Mouse (Mus musculus) ES-E14 (cell line): ENCODE data around the gene 6430550D23Rik. TPM values are rescaled to one million over a fixed set of nuclear protein-coding genes. Genes with fewer than 3 reads are reported as not detected.
A peak's percentile ranks its signal among the peaks of the same experiment; 100 is the strongest.

Experiments
- DNase-seq: peaks from one replicate; pipeline ENCODE4 v3.0.0-alpha.2; 2013; ENCODE audit warnings: low read depth, low spot score
- H3K27ac ChIP-seq: 2 replicates; pipeline ENCODE4 v1.5.1; 2012; ENCODE audit warnings: low read depth, mild to moderate bottlenecking, low read length, moderate library complexity, mixed read lengths; ENCODE audit not compliant: poor library complexity, insufficient read depth, severe bottlenecking
- H3K36me3 ChIP-seq: 2 replicates; pipeline ENCODE4 v1.6.1; 2012; ENCODE audit warnings: mild to moderate bottlenecking, low read length, moderate library complexity, mixed read lengths; ENCODE audit not compliant: control insufficient read depth, poor library complexity, insufficient read depth, severe bottlenecking
- H3K4me1 ChIP-seq, 2 experiments: fragments of 150-350 bp in 1 of 2; sonication (generic) in 1 of 2; 2 replicates each; pipeline ENCODE4 v1.6.1; 2012; ENCODE audit warnings: low read length in 2 of 2, mild to moderate bottlenecking in 1 of 2, mixed read lengths in 1 of 2; ENCODE audit not compliant: control insufficient read depth in 2 of 2, insufficient read depth in 2 of 2, poor library complexity in 1 of 2
- H3K4me3 ChIP-seq, 2 experiments: fragments of 150-350 bp in 1 of 2; sonication (generic) in 1 of 2; 2 replicates each; pipeline ENCODE4 v1.5.1; 2012; ENCODE audit warnings: low read length in 2 of 2, low read depth in 1 of 2, mild to moderate bottlenecking in 1 of 2, mixed read lengths in 1 of 2; ENCODE audit not compliant: insufficient read depth in 1 of 2, poor library complexity in 1 of 2, severe bottlenecking in 1 of 2
- H3K9ac ChIP-seq: 2 replicates; pipeline ENCODE4 v1.6.1; 2012; ENCODE audit warnings: low read depth, mild to moderate bottlenecking, low read length, mixed read lengths; ENCODE audit not compliant: poor library complexity, insufficient read depth, severe bottlenecking
- H3K9me3 ChIP-seq: fragments of 150-350 bp; sonication (generic); 2 replicates; pipeline ENCODE4 v1.6.1; 2012; ENCODE audit warnings: low read depth, mild to moderate bottlenecking, low read length; ENCODE audit not compliant: control insufficient read depth, insufficient read depth
- CHD2 ChIP-seq: IDR thresholded peaks from 2 replicates; pipeline ENCODE4 v1.6.1; 2014; ENCODE audit warnings: mild to moderate bottlenecking, low read depth, low read length, inconsistent platforms
- HCFC1 ChIP-seq: IDR thresholded peaks from 2 replicates; pipeline ENCODE4 v1.6.1; 2012; ENCODE audit warnings: low read length, inconsistent platforms, borderline replicate concordance; ENCODE audit not compliant: insufficient read depth
- MAFK ChIP-seq: IDR thresholded peaks from 2 replicates; pipeline ENCODE4 v1.6.1; 2014; ENCODE audit warnings: mild to moderate bottlenecking, low read depth, low read length, inconsistent platforms; ENCODE audit not compliant: insufficient read depth
- ZC3H11A ChIP-seq: IDR thresholded peaks from 2 replicates; pipeline ENCODE4 v1.6.1; 2012; ENCODE audit warnings: low read depth, mild to moderate bottlenecking, inconsistent platforms, low read length, borderline replicate concordance
- ZNF384 ChIP-seq: IDR thresholded peaks from 2 replicates; pipeline ENCODE4 v1.6.1; 2012; ENCODE audit warnings: low read depth, low read length, inconsistent platforms
- in situ Hi-C, 2 experiments: fragments of 600-800 bp; cut with MboI; formaldehyde crosslinking; loops; one replicate each; pipeline ENCODE4 v1.15.1; 2025; ENCODE audit warnings: low sequenced_read_pairs in 2 of 2, inconsistent platforms in 1 of 2; ENCODE audit not compliant: unreplicated experiment in 2 of 2
- total RNA-seq: library from RNA; depleted of rRNA; stranded (reverse); fragments of 300-350 nt; gene quantifications from 2 replicates; pipeline ENCODE4 v1.2.3, GENCODE M21; 2012

6430550D23Rik gene
- total RNA-seq, 1 experiment = 0.98 TPM

DNA sequence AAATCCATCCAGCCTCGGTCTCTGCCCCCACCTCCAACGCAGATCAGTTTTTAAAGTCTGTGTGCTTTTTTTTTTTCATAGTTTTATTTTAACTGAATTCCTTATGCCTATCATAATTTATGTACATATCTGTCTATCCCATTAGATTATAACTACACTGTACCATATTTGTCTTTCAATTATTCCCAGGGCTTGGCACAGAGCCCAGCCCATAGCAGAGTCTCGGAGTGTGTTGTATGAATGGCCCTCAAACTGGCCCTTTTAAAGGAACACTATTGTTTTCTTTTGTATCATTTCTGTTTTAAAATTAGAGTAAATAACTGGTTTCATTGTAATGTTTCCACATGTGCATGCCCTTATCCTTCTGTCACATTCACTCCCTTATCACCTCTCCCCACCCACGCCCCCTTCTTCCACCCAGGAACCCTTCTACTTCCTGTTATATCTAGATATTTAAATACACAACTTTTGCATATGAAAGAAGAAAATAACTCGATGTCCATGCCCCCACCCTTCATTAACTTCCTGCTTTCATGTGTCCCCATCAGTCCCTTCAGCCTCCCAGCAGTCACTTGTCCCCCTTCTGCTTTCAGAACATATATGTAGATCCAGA lies 60.3 kb downstream of the 6430550D23Rik start:
- Histone ChIP-seq H3K4me1 (peaks cover 3 to 7% of the 10 kb centered on the region in 2 experiments; a peak in 1 of 4 replicates), H3K9me3 (no peaks in the 10 kb centered on the region), H3K36me3 (no peaks in the 10 kb centered on the region), H3K4me3 (no peak overlapping the region), H3K27ac (no peak overlapping the region), H3K9ac (no peak overlapping the region)
- no peak for DNase-seq
- in situ Hi-C loops = loop anchor here in 1 of 2 experiments (5.0 kb wide), 1 partner anchor 115 kb away; the partner anchor contains the start of gene Fam83c
- TF ChIP-seq HCFC1 (no peak), CHD2 (no peak)

DNA sequence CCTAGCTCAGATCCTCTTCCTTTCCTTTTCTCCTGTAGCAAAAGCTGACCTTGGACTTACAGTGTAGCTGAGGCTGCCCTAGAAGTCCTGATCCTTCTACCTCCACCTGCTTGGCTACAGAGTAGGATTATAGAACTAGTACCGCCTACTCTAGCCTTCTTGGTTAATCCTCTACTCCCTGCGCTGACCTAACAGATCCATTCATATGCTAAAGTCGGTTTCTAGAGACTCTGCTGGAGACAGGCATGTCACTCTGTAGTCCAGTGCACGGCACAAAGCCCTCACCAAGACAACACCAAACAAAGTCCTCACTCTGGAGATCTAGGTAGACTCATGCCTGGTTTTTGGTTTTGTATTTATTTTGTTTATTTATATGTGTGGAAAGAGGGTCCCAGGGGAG lies 61.3 kb downstream of the 6430550D23Rik start:
- in situ Hi-C loops = loop anchor here in 1 of 2 experiments (5.0 kb wide), 1 partner anchor 114 kb away; the partner anchor contains the start of gene Fam83c
- no peak for DNase-seq
- no peak overlapping the region for H3K9ac ChIP-seq
- H3K4me1 ChIP-seq = peaks cover 3 to 10% of the 10 kb centered on the region in 2 experiments; a peak in 1 of 4 replicates
- H3K9me3 ChIP-seq = no peaks in the 10 kb centered on the region
- H3K27ac ChIP-seq = no peak overlapping the region
- no peaks in the 10 kb centered on the region for H3K36me3 ChIP-seq
- no peak for TF ChIP-seq ZNF384
- TF ChIP-seq HCFC1 = no peak
- TF ChIP-seq MAFK = no peak
- TF ChIP-seq CHD2 = no peak
- TF ChIP-seq ZC3H11A = no peak
- no peak overlapping the region for H3K4me3 ChIP-seq

DNA sequence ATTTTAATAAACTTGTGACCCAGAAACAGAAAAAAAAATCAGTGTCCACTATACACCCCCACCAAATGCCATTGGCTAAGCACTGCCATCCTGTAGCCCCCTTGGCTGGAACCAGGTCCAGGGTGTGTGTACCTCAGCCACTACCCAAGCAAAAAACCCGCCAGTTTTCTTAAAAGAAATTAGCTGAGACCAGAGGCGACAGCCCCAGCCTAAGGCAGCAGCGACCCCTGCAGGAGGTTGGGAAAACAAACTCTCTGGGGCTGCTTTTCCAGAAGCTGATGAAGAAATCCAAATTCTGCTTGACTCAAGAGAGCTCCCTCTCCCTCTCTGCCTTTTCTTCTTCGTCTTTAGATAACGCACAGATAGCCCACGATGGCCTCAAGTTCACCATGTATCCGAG lies 61.7 kb downstream of the 6430550D23Rik start:
- TF ChIP-seq CHD2 (no peak), ZC3H11A (peak; percentile 64; the same call in 1 of the 2 replicates)
- Histone ChIP-seq H3K4me3 (no peak overlapping the region), H3K9ac (no peak overlapping the region), H3K36me3 (no peaks in the 10 kb centered on the region), H3K9me3 (no peaks in the 10 kb centered on the region), H3K4me1 (peaks cover 3 to 12% of the 10 kb centered on the region in 2 experiments; a peak in 1 of 4 replicates), H3K27ac (no peak overlapping the region)
- DNase-seq = no peak
- in situ Hi-C loops = loop anchor here in 1 of 2 experiments (5.0 kb wide), 1 partner anchor 114 kb away; the partner anchor contains the start of gene Fam83c

DNA sequence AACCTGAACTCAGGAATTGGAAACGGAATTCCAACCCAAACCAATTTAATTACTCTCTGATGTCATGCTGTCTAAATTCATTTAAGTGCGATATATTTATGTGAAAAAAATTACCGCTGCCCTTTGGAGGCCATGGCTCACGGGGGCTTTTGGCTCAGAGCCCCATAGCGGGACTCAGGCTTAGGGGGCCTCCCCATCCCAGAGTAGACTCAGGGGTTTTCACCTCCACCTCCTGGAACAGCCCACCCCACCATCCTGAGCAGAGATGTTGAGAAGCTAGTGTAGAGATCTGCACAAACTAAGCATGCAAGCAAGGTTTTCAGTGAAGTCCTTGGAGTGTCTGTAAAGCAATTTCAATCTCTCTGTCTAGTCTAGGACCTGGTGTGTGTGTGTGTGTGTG lies 62.2 kb downstream of the 6430550D23Rik start:
- Histone ChIP-seq H3K27ac (no peak overlapping the region), H3K9me3 (no peaks in the 10 kb centered on the region), H3K4me3 (no peak overlapping the region), H3K4me1 (peaks cover 3 to 12% of the 10 kb centered on the region in 2 experiments; a peak in 1 of 4 replicates), H3K9ac (no peak overlapping the region), H3K36me3 (no peaks in the 10 kb centered on the region)
- in situ Hi-C loops = loop anchor here in 1 of 2 experiments (5.0 kb wide), 1 partner anchor 113 kb away; the partner anchor contains the start of gene Fam83c
- TF ChIP-seq ZC3H11A = no peak
- TF ChIP-seq HCFC1 = no peak
- TF ChIP-seq MAFK = no peak
- no peak for TF ChIP-seq ZNF384
- no peak for TF ChIP-seq CHD2
- DNase-seq = no peak

DNA sequence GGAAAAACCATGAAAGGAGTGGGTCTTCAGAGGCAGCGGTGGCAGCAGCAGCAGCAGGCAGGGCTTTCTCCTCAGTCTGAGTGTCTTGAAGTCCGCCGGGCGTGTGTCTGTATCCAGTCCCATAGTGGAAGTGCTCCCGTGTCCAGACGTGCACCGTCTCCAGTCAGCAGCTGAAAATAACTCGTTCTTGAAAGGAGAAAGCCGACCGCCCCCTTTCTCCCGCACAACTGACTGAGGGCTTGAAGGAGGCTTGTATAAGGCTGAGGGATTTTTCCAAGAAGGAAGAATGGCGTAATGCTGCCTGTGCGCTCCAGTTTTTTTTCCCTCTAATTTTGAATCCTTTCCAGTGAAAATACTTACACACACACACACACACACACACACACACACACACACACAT lies 62.7 kb downstream of the 6430550D23Rik start, which contains the start of gene Gdf5:
Gene Gdf5 (minus strand): TSS at position 244 of the 400 bp plus-strand sequence.
- DNase-seq = no peak
- Histone ChIP-seq H3K36me3 (no peaks in the 10 kb centered on the region), H3K9me3 (no peaks in the 10 kb centered on the region), H3K9ac (no peak within 1 kb of the TSS), H3K4me3 (peak within 1 kb of the TSS; percentile 30 to 39), H3K27ac (no peak within 1 kb of the TSS), H3K4me1 (peaks cover 3 to 12% of the 10 kb centered on the region in 2 experiments; a peak in 1 of 4 replicates)
- TF ChIP-seq HCFC1 = no peak
- no peak for TF ChIP-seq ZC3H11A
- no peak for TF ChIP-seq CHD2
- in situ Hi-C loops = loop anchor here in 1 of 2 experiments (5.0 kb wide), 1 partner anchor 113 kb away; the partner anchor contains the start of gene Fam83c
